Mouse (Mus musculus): ENCODE measurements around the gene Tm4sf1.

Tm4sf1 gene

GRCm38 (mm10) chr3:57301921-57302539, at the start of gene Tm4sf1:
TSS of gene Tm4sf1 (minus strand) at chr3:57301988.
- DNase-seq = no peak

DNA sequence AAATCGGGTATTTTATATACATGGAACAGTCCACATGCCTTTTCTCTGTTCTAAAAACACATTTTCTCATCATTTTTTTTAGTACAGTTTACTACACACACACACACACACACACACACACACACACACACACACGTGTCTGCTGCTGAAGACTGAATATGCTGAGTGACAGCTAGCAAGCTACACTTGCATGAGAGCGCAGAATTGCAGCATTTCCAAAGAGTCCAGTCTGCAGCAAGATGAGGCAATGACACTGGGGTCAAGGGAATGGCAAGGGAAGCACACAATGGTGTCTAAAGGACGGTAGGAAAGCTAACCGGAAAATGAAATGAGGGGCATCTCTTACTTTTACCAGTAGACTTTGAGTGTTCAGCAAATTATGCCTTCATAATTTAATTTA, 43.0 kb upstream of the Tm4sf1 start:
- DNase-seq = no peak

GRCm38 (mm10) chr3:57343837-57344607, 42.2 kb upstream of the Tm4sf1 start:
- no peak for DNase-seq

DNA sequence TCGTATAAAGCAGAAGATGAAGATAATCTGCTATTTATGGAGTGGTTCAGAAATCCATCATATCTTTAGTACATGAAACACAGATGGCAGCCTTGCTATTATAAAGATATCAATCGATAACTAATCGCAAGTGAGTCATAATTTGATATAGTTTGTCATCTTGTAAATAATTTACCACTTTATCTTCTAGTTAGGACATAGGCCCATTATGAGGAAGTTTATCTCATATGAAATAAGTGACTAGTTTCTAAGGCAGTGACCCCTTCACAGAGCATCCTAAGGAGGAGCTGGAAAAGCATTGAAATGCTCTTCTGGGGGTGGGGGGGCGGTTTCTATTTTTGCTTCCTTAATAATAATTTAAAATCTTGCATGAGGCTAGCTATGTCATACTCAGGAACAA, 41.2 kb upstream of the Tm4sf1 start:
- DNase-seq = no peak

GRCm38 (mm10) chr3:57341321-57341720, 39.5 kb upstream of the Tm4sf1 start:
- DNase-seq = no peak

DNA sequence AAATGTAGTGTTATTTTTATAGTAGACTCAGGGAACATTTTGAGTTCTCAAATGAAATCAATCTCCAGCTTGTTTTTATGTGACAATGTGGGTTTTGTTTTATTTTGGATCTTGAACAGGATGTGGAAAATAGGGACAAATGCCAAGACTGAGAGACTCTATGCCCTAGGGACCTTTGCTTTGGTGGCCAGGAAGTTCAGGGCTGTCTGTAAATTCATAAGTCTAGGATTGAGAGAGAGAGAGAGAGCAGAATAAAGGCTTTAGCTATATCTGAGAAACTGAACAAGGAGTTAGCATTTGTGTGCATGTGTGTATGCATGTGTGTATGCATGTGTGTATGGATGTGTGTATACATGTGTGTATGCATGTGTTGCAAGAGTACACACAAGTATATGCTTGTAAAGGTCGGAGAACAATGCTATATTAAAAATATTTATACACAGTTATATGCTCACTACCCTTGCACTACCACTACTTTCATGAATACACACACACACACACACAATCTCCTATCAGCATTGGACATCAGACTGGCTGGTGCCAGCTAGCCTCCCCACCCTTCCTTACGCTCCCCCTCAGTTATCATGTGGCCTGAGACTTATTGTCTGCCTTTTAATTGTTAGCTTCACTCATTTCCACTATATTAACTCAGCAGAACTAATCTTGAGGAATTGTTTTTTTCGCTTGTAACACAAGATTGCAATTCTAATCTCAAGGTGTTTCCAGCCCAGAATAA, 33.5 kb upstream of the Tm4sf1 start:
- DNase-seq = peak; percentile 83

- DNase-seq = no peak
Observed at GRCm38 (mm10) chr3:57327941-57328340, 26.2 kb upstream of the Tm4sf1 start.

GRCm38 (mm10) chr3:57307076-57307475, 5.3 kb upstream of the Tm4sf1 start:
- no peak for DNase-seq

GRCm38 (mm10) chr3:57305564-57305963, 3.8 kb upstream of the Tm4sf1 start:
- no peak for DNase-seq

DNA sequence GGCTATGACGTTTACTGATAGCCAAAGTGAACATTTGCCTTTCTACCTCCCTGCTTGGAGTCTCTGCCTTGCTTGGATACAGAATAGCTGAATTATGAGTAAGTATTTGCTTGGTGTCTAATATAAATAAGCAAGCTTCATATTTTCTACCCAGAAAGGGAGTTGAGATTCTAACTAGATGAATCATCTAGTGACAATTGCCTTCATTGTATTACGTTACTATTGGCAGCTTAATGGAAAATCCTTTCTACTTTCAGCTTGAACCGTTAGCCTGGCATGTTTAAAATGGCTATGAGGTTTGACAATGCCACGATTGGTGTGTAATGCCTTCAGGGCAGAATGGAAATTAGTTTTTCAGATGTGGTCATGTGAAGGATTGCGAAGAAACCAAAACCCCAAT, 2.7 kb upstream of the Tm4sf1 start:
- DNase-seq = no peak

DNA sequence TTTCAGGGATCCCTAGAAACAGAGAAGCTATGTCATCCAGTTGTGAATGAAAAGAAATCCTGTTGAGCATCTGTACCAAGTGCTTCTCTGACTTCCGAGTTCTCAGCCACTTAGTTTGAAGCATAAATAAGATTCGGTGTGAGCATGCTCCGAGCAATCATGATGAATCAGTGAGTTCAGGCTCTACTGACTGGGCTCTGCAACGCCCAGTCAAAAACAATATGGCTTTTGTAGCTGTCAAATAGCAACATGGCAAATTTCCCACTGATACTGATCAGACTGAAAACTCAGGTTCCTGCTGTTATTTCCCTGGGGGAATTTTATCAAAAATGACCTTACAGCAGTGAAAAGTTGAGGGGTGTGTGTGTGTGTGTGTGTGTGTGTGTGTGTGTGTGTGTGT, 2.3 kb upstream of the Tm4sf1 start:
- DNase-seq = no peak

DNA sequence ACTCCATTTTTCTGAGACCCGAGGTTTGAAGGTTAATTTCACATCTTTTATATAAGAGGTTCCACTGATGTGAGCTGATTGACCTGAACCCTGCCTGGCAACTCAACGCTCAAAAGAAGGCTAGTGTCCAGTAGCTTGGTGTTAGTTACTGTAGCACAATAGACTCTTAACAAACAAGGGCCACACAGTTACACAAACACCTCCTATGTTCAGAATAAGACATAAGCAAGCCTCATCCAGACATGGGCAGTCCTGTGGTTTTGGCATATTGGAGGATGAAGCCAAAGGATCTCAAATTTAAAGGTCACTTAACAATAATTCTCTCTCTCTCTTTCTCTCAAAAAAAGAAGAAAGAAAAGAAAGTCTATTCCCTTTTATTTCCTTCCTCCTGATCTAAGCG, 1.7 kb upstream of the Tm4sf1 start:
- peak; percentile 38 for DNase-seq

DNA sequence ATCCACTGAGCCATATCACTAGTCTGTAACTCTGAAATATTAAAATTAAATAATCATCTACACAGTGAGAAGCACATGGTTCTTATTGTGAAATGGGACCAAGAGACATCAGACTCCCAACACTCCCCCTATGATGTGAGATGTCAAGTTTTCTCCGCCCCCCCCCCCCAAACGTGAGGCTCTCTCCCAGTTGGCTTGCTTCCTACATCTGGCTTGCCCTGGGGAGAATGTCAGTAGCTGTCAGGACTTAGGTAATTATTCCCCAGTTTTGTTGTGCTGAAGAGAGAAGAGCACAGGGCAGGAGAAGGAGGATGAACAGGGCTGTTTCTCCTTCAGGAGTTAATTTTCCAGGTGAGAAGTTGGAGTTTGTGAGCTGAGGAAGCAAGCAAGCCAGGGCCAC, 1.1 kb upstream of the Tm4sf1 start:
- no peak for DNase-seq

DNA sequence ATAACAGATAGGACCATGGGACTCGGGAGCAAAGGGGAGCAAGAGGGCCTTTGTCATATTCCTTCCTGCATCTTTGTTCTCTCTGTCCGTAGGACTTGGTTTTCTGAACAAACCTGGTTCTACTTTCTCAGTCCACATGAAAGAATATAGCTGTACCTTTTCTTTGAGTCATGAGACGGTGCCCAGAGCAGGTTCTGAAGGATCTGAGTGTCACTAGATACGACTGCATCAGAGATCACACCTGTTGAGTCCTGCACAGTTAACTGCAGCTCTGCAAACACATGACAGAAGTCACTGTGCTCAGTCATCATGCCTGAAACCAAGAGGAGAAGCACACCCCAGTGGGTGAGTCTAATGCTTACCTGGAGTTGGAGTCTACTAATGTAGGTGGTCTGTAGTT, 422 bp downstream of the Tm4sf1 start:
- DNase-seq = no peak

GRCm38 (mm10) chr3:57297991-57298390, 3.8 kb downstream of the Tm4sf1 start:
- no peak for DNase-seq

- DNase-seq = no peak
Observed at GRCm38 (mm10) chr3:57296574-57296973, 5.2 kb downstream of the Tm4sf1 start.

DNA sequence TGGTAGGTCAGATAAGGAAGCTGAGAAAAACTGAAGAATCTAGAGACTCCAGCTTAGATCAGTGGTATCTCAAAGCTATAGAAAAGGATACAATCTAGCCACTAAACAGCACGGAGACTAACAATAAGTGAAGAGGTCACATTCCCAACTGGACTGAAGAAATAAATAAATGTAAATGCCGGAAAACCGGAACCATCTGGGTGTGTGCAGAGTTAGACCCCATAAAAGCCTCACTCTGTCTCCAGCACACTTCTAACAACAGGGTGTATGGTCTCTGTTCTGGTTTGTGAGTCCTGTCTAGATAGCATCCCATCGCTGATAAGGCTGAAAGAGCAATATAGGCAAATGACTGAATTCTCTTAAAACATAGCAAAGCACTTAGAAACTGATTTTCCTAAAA, 6.2 kb downstream of the Tm4sf1 start:
- no peak for DNase-seq

GRCm38 (mm10) chr3:57294742-57295525, 6.9 kb downstream of the Tm4sf1 start:
- DNase-seq = peak; percentile 76

DNA sequence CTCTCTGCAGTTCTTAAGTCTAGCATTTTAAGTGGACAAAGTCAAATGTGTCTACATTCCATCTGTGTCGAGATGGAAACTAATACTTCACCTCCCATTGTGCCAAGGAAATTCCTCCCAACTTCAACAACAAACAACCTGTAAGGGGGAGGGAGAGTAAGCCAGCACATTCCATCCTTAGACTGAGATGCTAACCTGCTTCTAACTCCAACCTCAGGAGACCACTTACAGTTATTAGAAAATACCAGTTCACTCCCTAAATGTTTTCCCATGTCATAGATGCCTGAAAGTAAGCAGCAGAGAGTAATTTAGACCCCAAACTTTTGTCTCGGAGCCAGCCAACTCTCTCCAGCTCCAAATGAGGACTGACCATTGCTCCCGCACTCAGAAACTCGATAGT, 7.9 kb downstream of the Tm4sf1 start:
- DNase-seq = peak; percentile 26

DNA sequence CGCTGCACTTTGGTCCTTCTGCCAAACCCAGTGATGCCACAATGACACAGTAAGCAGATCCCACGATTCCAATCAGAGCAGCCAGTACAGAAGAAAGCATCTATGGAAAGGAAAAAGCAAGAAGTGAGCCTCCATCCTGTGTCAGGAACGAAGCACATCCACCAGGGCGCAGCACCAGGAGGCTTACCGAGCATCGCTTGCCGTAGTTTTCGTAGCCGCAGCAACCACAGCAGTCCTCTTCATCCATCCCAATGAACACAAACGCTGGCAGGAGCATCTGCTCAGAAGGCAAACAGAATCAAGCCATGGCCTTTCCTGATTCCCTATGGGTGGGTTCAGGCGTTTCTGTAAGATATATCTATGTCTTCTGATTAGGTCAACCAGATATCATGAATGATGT, 9.0 kb downstream of the Tm4sf1 start:
- no peak for DNase-seq

GRCm38 (mm10) chr3:57288944-57289491, 12.8 kb downstream of the Tm4sf1 start:
- peak; percentile 66 for DNase-seq

- DNase-seq = peak; percentile 52
Observed at GRCm38 (mm10) chr3:57287854-57288720, 13.7 kb downstream of the Tm4sf1 start.
